Mouse (Mus musculus): ENCODE data around the gene Pltp. TPM values are rescaled to one million over a fixed set of nuclear protein-coding genes. Genes with fewer than 3 reads are reported as not detected.

Gene Pltp
- total RNA-seq, 2 experiments from 2014 or later: 35.9 to 37.5 TPM

GRCm38 (mm10) chr2:164790451-164790850 is 67.1 kb downstream of the Pltp start:
- DNase-seq (ENCODE audit: low spot score): no peak
- intact Hi-C loops (cut with DNase I): loop anchor here (5.0 kb wide), 1 partner anchor 113 kb away; no protein-coding TSS in a partner anchor

Other genes starting within 250 kb of the Pltp start
- not detected for gene Wfdc6b, start 244.2 kb downstream of the Pltp start, total RNA-seq (2021)
- not detected for gene Wfdc8, start 244.1 kb downstream of the Pltp start, total RNA-seq (2021)
- not detected for gene Wfdc16, start 218.9 kb downstream of the Pltp start, total RNA-seq (2021)
- gene Wfdc10, start 201.7 kb downstream of the Pltp start, total RNA-seq (2021): not detected
- gene Wfdc9, start 201.1 kb downstream of the Pltp start, total RNA-seq (2021): not detected
- not detected for gene Wfdc11, start 183.6 kb downstream of the Pltp start, total RNA-seq (2021)
- not detected for gene Wfdc13, start 172.6 kb downstream of the Pltp start, total RNA-seq (2021)
- gene Spint4, start 159.2 kb downstream of the Pltp start, total RNA-seq (2021): not detected
- not detected for gene Spint5, start 142.4 kb downstream of the Pltp start, total RNA-seq (2021)
- under 1 TPM; 0.28 to 0.29 TPM for gene Wfdc3, start 111.8 kb downstream of the Pltp start, total RNA-seq (2021)
- gene Dnttip1, start 111.7 kb downstream of the Pltp start, total RNA-seq (2021): 10 to 100 TPM; 24.4 to 25.8 TPM
- 1 to 10 TPM; 2.4 to 2.9 TPM for gene Ube2c, start 87.8 kb downstream of the Pltp start, total RNA-seq (2021)
- gene Tnnc2, start 77.7 kb downstream of the Pltp start, total RNA-seq (2021): not detected
- 10 to 100 TPM; 24.7 to 27.5 TPM for gene Snx21, start 71.9 kb downstream of the Pltp start, total RNA-seq (2021)
- 10 to 100 TPM; 10.7 to 12.2 TPM for gene Acot8, start 52.8 kb downstream of the Pltp start, total RNA-seq (2021)
- 1 to 10 TPM; 2.5 to 3.1 TPM for gene Zswim3, start 52.6 kb downstream of the Pltp start, total RNA-seq (2021)
- 1 to 10 TPM; 3.6 to 4.5 TPM for gene Zswim1, start 35.0 kb downstream of the Pltp start, total RNA-seq (2021)
- gene Spata25, start 29.2 kb downstream of the Pltp start, total RNA-seq (2021): under 1 TPM; 0.42 to 0.64 TPM
- 100 to 1,000 TPM in 1 of 2 experiments, 10 to 100 TPM in 1; 90.9 to 108 TPM for gene Ctsa, start 24.8 kb downstream of the Pltp start, total RNA-seq (2021)
- 10 to 100 TPM; 39.9 to 44.6 TPM for gene Neurl2, start 24.3 kb downstream of the Pltp start, total RNA-seq (2021)
- gene Pcif1, start 21.6 kb upstream of the Pltp start, total RNA-seq (2021): 10 to 100 TPM; 27.5 to 34.6 TPM
- 1 to 10 TPM; 8.6 to 9.2 TPM for gene Zfp335, start 54.0 kb upstream of the Pltp start, total RNA-seq (2021)
- gene Mmp9, start 83.1 kb upstream of the Pltp start, total RNA-seq (2021): under 1 TPM; 0.55 to 0.61 TPM
- gene Slc12a5, start 103.1 kb upstream of the Pltp start, total RNA-seq (2021): under 1 TPM; 0.65 to 0.81 TPM
- gene Ncoa5, start 177.2 kb upstream of the Pltp start, total RNA-seq (2021): 10 to 100 TPM; 19.1 to 19.5 TPM
- 1 to 10 TPM; 1.9 to 3.6 TPM for gene Cd40, start 197.9 kb upstream of the Pltp start, total RNA-seq (2021)
- gene 1700025C18Rik, start 233.0 kb upstream of the Pltp start, total RNA-seq (2021): not detected

Measured in heart, postnatal 25 days (tissue).